ENCODE assay signal across 7 mouse cellular contexts in genomic region chr13:21263910-21264309, GRCm38 (mm10). TPM values are rescaled to one million over a fixed set of nuclear protein-coding genes. Genes with fewer than 3 reads are reported as not detected.
A peak's percentile ranks its signal among the peaks of the same experiment; 100 is the strongest.
DNase-seq lines count a peak whose midpoint lies in the region; ATAC-seq lines count a peak whose summit lies in the region.

No protein-coding gene starts in this region.

- peak overlapping the region; percentile 84 for H3K4me3 ChIP-seq in megakaryocyte, embryonic 14.5 days (replicated peaks)
- peak overlapping the region; percentile 28 for H3K4me3 ChIP-seq in forebrain, embryonic 14.5 days (ENCODE audit: low read depth, low read length)
- H3K4me3 ChIP-seq in liver, embryonic 12.5 days: peak overlapping the region; percentile 61

- peaks cover 10% of the 10 kb centered on the region for H3K9me3 ChIP-seq in megakaryocyte, embryonic 14.5 days
- H3K9me3 ChIP-seq in forebrain, embryonic 14.5 days (replicated peaks; ENCODE audit: control insufficient read depth, low read length): no peaks in the 10 kb centered on the region
- H3K9me3 ChIP-seq in liver, embryonic 12.5 days (replicated peaks): no peaks in the 10 kb centered on the region

- no peaks in the 10 kb centered on the region for H3K36me3 ChIP-seq in megakaryocyte, embryonic 14.5 days (replicated peaks; ENCODE audit: low read length)
- H3K36me3 ChIP-seq in forebrain, embryonic 14.5 days (ENCODE audit: control insufficient read depth, insufficient read depth, low read length): no peaks in the 10 kb centered on the region
- no peaks in the 10 kb centered on the region for H3K36me3 ChIP-seq in liver, embryonic 12.5 days

- DNase-seq in forebrain, embryonic 14.5 days (ENCODE audit: low spot score): peak; percentile 22
- peak; percentile 45 for DNase-seq in yolk sac, embryonic 10.5 days (ENCODE audit: low spot score)
- no peak for DNase-seq in spleen, postnatal 10 days (ENCODE audit: low spot score in 2 of 2)
- DNase-seq in lung, postnatal 10 days: no peak

- 2% methylated on average over 11 of the region's 11 CpGs for WGBS in forebrain, embryonic 14.5 days
- WGBS in liver, embryonic 12.5 days (ENCODE audit: insufficient replicate concordance): 1% methylated on average over 11 of the region's 11 CpGs

- H3K9ac ChIP-seq in forebrain, embryonic 14.5 days (ENCODE audit: low read length): peak overlapping the region; percentile 29; the same call in 1 of the 2 replicates
- peak overlapping the region; percentile 31 for H3K9ac ChIP-seq in liver, embryonic 12.5 days

- no peak overlapping the region for H3K27ac ChIP-seq in forebrain, embryonic 14.5 days (ENCODE audit: low read depth, low read length)
- H3K27ac ChIP-seq in liver, embryonic 12.5 days: no peak overlapping the region

- ATAC-seq in megakaryocyte, adult 5-6 weeks (ENCODE audit: poor library complexity, severe bottlenecking): no peak
- no peak for ATAC-seq in forebrain, embryonic 14.5 days
- ATAC-seq in liver, embryonic 12.5 days: no peak

- peak overlapping the region; percentile 42 for H3K4me2 ChIP-seq in forebrain, embryonic 14.5 days (ENCODE audit: low read length)
- H3K4me2 ChIP-seq in liver, embryonic 12.5 days: peak overlapping the region; percentile 63

- H3K27me3 ChIP-seq in megakaryocyte, embryonic 14.5 days (replicated peaks): peaks cover 32% of the 10 kb centered on the region
- no peaks in the 10 kb centered on the region for H3K27me3 ChIP-seq in forebrain, embryonic 14.5 days (replicated peaks; ENCODE audit: control insufficient read depth, insufficient read depth, low read length)
- H3K27me3 ChIP-seq in liver, embryonic 12.5 days (replicated peaks): peaks cover 16% of the 10 kb centered on the region

- peaks cover 40% of the 10 kb centered on the region for H3K4me1 ChIP-seq in megakaryocyte, embryonic 14.5 days
- H3K4me1 ChIP-seq in forebrain, embryonic 14.5 days (ENCODE audit: control insufficient read depth, insufficient read depth, low read length): peaks cover 2% of the 10 kb centered on the region; the same call in 1 of the 2 replicates
- peaks cover 40% of the 10 kb centered on the region for H3K4me1 ChIP-seq in liver, embryonic 12.5 days

RNA-seq across cellular contexts. Expression of gene Gpx5, which starts 28.6 kb away (rescaled TPM):
- not detected in 2 replicates for polyA plus RNA-seq in megakaryocyte, embryonic 14.5 days (2012; ENCODE audit: insufficient read depth, low replicate concordance)
- not detected in 2 replicates for total RNA-seq in megakaryocyte, adult 5-6 weeks (2015)
- total RNA-seq in megakaryocyte, adult 5-6 weeks (2017): not detected in 2 replicates
- polyA plus RNA-seq in forebrain, embryonic 14.5 days (2014; fragmentation: Nextera tagmentation; extraction: Ambion mirVana): not detected in 2 replicates
- polyA plus RNA-seq in liver, embryonic 12.5 days (2016; fragmentation: Nextera tagmentation; extraction: Ambion mirVana): not detected in 2 replicates

RNA-seq across cellular contexts. Expression of gene Gpx6, which starts 48.0 kb away (rescaled TPM):
- polyA plus RNA-seq in megakaryocyte, embryonic 14.5 days (2012; ENCODE audit: insufficient read depth, low replicate concordance): not detected in 2 replicates
- not detected in 2 replicates for total RNA-seq in megakaryocyte, adult 5-6 weeks (2015)
- total RNA-seq in megakaryocyte, adult 5-6 weeks (2017): not detected in 2 replicates
- not detected in 2 replicates for polyA plus RNA-seq in forebrain, embryonic 14.5 days (2014; fragmentation: Nextera tagmentation; extraction: Ambion mirVana)
- not detected in 2 replicates for polyA plus RNA-seq in liver, embryonic 12.5 days (2016; fragmentation: Nextera tagmentation; extraction: Ambion mirVana)

Comparison
In these comparisons a context has a peak if more than half of its experiments do, and no peak if none do; other contexts are left out.
1. H3K4me3 ChIP-seq: peak in every context shown above with its lines; median percentile 84 in megakaryocyte, embryonic 14.5 days; 61 in liver, embryonic 12.5 days; 28 in forebrain, embryonic 14.5 days.
2. DNase-seq: peak in forebrain, embryonic 14.5 days (single experiment) and yolk sac, embryonic 10.5 days (single experiment); none in spleen, postnatal 10 days (0 of 2) and lung, postnatal 10 days (single experiment).